Mouse (Mus musculus): Measurements from ENCODE around the gene Kif5a.
A peak's percentile ranks its signal among the peaks of the same experiment; 100 is the strongest.

Kif5a gene

DNA sequence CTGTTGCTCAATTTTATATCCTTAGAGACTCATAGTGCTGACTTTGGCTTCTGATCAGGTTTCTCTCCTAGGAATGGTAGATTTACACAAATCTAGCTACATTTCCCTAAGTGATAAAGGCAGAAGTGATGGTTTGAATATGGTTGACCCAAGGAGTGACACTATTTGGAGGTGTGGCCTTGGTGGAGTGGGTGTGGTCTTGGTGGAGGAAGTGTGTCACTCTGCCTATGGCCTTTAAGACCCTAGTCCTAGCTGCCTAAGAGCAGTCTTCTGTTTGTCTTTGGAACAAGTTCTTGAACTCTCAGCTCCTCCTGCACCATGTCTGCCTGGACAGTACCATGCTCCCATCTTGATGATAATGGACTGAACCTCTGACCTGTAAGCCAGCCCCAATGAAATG is 46.0 kb downstream of the Kif5a start:
- DNase-seq (ENCODE audit: low spot score in 2 of 2) = no peak

DNA sequence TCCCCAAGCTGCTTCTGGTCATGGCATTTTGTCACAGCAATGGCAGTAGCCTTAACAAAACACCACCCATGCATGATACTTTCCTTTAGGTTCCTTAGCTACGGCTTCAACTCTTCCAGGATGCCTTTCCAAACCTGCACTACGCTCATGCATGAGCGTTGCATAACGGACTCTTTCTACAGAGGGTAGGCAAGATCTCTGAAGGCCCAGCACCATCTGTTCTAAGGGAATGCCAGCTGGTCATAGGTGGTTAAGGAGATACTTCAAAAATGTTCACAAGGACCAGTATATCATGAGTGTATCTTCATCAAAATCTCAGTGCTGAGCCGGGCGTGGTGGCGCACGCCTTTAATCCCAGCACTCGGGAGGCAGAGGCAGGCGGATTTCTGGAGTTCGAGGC is 46.7 kb downstream of the Kif5a start:
- DNase-seq (ENCODE audit: low spot score in 2 of 2) = no peak

DNA sequence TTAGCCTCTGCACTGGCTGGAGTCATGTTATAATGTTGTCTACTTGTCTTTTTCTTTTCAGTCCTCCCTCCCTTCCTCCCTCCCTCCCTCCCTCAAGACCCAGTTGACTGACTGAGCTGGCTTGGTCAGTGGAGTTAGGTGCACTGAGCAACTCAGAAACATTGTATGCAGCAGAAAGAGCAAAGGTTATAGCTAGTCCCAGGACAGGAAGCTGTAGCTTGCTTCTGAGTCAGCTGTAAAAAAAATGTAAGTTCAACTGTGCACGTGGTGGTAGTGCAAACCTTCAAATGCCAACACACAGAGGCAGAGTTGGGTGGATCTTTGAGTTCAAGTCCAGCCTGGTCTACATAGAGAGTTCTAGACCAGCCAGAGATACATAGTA is 48.7 kb downstream of the Kif5a start:
- DNase-seq (ENCODE audit: low spot score in 2 of 2) = no peak

DNA sequence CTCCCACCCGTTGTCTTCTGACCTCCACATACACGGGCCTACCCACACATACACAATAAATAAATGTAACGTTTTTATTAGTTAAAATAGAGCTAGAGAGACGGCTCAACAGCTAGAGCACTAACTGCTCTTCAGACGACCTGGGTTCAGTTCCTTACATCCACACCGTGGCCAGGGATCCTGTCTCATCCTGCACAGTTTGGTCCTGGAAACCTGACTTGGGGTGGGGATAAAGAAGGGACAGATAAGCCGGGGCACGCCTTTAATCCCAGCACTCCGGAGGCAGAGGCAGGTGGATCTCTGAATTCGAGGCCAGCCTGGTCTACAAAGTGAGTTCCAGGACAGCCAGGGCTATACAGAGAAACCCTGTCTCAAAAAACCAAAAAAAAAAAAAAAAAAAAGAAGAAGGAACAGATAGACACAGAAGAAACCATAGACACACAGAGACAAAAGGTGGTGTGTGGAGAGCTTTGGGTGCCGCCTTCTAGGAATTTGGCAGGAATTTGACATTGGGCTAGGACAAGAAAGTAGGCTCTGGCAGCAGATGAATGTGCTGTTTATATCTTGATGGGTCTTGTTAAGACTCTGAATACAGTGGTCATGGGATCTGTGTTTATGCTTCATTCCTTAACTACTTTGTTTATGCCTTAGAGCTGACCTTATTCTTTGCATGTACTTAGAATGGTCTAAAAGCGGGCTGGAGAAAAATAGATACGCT is 49.3 kb downstream of the Kif5a start:
- DNase-seq (ENCODE audit: low spot score in 2 of 2) = no peak

DNA sequence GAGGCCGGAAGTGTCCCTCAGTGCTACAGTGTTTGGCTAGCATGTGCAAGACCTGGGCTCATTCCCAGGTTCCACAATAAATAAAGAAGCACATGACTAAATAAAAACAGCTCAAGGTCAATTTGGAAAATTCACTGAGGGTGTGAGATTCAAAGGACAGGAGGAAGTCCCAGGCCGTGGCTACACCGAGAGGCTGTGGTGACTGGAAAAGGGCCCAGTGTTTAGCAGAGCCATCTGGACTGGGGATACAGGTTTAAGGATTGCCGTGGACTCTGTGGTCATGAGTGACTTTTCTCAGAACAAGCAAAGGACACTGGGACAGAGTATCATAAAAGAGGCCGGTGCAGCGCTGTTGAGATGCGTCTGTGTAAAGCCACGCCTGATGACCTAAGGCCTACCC is 49.9 kb downstream of the Kif5a start:
- DNase-seq (ENCODE audit: low spot score in 2 of 2) = no peak

DNA sequence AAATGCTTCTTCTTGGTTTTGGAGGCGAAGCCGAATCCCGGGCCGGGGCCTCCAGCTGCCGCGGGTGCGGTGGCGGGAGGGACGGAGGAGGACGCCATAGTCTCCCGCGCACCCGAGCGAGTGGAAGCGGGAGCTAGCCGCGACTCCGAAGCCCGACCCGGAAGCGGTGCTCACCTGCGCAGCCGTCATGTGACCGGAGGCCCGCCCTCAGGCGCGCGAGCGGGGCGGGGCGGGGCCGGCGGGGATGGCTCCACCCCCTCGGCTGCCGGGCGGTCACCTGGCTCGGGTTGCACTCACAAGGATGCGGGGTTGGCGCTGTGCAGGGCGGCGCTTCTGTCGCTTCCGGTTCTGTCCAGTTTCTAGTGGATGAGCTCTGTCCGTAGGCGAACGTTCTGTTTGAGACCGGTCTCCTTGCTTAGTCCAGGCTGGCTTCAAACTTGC is 51.7 kb downstream of the Kif5a start, which contains the start of gene Pip4k2c:
Gene Pip4k2c (minus strand): TSS at position 172 of the 441 bp plus-strand sequence.
- DNase-seq (ENCODE audit: low spot score in 2 of 2) = peak; percentile 90 to 93

DNA sequence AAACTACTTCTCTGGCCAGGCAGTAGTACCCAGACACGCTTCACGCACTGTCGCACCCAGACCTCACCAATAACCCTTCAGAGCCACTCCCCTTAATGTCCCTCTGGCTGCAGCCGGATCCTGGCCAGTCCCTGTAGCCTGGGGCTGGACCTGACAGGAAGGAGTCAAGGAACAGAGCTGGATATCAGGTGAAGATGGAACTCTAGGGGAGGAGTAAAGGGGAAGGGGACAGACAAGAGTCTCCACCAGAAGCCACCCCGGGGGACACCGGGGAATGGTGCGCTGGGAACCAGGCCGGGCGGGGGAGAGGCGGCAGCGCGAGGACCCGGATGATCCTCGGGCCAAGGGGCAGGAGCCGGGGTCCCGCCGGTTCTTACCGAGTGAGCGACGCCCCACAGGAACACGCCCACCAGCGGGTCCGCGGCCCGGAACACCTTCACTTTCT is 52.2 kb downstream of the Kif5a start:
- DNase-seq (ENCODE audit: low spot score in 2 of 2) = peak in 1 of 2 experiments; percentile 18

DNA sequence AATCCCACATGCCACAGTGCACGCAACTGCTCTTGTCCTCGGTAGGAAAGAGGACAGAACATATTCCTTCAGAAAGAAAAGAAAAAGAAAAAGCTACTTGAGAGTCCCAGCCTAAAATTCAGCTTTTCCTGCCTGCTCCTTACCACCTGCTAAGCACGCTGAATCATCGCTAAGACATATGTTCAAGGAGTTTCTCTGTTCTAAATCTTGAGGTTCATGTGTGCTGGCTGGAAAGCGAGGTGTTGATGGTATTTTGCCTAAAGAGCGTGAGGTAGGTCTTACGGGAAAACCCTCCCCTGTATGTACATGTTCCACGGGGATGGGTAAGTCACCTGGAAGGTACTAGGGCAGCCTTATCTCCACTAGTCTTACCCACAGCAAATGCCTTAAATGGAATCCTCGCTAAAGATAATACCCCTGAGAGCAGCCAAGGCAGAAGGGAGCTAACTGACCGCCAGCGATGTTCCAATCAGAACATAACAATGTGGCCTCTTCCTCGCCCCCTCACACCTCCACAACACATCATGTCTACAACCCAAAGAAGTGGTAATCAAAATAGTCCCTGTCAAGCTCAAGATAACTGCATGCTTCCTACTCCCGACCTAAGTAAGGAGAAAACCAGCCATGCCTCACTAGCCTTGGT is 53.1 kb downstream of the Kif5a start:
- no peak for DNase-seq (ENCODE audit: low spot score in 2 of 2)

DNA sequence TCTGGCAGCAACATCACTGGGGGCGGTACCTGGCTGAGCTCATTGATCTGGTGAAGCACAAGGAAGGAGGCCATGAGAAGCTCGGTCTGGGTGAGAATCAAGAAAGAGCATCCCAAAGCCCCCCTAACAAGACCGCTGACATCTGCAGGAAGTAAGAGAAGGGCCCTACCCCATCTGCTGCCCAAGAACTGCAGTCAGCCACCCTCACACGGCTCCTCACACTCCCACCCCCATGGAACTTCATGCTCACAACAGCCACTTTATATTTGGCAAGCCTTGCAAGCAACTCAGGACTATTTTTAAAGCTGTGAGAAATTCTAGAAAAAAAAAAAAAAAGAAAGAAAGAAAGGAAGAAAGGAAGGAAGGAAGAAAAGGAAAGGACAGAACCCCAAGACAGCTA is 54.2 kb downstream of the Kif5a start:
- DNase-seq (ENCODE audit: low spot score in 2 of 2) = no peak

DNA sequence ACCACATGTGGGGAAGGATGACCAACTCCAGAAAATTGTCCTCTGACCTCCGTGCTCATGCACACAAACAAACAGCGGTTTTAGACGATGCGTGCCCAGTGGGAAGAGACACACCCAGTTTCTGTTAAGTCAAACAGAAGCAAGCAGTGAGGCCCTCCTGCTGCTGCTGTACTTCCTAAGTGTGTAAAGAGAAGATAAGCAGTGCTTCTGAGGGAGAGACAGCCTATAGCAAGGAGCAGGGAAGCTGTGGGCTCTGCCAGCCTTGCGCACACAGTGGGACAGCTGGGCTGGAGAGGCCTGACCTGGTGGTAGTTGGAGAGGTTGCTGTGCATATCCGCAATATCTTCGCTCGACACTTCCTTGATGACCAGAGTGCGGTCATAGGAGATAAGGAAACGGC is 57.8 kb downstream of the Kif5a start:
- no peak for DNase-seq (ENCODE audit: low spot score in 2 of 2)

DNA sequence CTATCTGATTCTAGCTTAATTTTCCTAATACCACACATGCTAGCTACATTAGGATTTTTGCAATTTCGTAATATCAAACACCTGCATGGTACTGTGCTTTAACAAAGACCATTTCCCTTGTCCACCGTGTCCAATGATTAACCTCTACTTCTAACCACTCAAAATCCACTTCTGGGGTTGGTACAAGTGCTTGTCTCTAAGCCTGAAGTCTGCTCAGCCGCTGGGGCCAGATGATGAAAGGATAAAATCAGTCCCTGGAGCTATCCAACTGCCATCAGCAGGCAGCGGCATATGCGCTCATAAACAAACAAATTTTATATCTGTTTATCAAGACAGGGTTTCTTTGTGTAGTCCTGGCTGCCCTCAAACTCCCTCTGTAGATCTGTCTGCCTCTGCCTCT is 58.6 kb downstream of the Kif5a start:
- no peak for DNase-seq (ENCODE audit: low spot score in 2 of 2)

DNA sequence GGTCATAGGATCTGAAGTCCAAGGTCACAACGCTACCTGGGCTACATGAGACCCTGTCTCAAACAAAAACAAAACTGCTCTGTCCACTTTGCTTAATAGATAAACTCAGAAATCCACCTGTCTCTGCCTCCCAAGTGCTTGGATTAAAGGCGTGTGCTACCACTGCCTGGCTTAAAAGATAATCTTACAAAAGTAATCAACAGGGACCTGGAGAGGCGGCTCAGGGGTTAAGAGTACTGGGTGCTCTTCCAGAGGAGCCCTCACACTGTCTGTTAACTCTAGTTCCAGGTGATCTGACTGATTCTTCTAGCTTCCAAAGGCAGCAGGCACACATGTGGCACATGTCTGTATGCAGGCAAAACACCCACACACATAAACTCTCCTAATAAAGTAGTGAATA is 60.0 kb downstream of the Kif5a start:
- no peak for DNase-seq (ENCODE audit: low spot score in 2 of 2)

DNA sequence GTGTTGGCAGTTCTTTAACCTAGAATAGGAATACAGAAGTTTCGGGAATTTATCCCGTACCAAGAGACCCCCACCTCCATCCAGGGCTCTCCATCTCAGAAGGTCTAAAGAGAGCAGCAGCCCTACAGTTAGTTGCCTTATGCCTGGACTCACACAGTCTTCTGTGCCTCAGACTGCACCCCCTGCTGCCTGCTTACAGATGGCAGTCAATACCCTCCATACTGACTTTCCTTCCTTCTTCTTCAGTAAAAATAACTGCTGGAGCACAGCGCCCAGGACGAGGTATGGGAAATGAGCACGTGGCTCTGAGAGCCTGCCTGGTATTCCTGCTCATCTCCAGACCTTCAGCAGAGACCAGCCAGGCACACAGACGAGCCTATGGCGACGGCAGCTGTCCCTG is 62.9 kb downstream of the Kif5a start:
- DNase-seq (ENCODE audit: low spot score in 2 of 2) = no peak

DNA sequence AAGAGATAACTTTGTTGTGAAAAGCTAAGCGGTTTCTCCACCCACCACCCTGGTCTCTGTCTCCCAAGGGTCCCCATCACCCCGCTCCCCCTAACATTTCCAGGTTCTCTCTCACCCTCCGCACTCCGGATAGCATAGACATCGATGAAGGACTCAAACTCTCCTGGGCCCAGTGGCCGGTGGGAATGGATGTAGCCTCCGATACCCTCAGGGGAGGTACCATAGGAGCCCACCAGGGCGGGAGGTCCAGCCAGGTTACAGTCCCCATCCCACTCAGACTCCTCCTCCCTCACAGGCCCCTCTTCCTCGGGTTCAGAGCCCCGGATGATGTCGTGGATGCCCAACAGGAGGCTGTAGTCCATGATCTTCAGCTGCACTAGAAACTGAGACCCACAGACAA is 63.7 kb downstream of the Kif5a start:
- no peak for DNase-seq (ENCODE audit: low spot score in 2 of 2)

DNA sequence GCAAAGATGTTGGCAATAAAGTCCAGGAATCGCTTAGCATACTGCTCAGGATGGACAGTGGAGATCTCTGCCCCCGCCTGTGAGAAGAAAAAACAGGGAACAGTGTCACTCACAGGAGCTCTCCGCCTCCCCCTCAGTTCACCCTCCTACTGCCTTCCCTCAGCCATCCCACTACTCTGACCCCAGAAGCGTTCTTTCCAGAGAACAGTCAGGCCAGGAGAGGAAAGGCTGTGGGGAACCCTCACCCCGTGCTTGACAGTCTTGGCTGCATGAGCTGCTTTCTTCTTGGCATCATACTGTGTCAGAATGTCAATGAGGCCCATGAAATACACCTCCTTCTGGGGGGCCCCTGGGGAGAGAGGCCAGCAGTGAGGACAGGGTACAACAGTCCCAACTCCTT is 64.1 kb downstream of the Kif5a start:
- no peak for DNase-seq (ENCODE audit: low spot score in 2 of 2)

DNA sequence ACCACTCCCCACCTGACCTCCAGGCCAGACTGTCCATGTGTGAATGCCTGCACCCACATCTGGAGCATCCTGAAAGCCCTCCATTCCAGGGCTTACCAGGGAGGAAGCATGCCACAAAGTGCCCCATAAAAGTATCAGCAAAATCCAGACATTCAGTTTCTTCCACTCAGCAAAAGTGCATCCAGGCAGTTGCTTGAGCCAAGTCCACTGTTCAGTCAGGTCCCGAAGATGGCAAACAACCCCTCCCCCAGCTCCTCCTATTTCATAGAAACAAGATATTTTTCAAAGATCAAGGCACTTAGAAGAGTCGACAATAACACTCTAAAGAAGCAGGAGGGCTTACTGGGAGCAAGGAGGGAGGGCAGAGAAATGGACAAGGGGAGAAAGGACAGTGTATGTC is 64.7 kb downstream of the Kif5a start:
- no peak for DNase-seq (ENCODE audit: low spot score in 2 of 2)

DNA sequence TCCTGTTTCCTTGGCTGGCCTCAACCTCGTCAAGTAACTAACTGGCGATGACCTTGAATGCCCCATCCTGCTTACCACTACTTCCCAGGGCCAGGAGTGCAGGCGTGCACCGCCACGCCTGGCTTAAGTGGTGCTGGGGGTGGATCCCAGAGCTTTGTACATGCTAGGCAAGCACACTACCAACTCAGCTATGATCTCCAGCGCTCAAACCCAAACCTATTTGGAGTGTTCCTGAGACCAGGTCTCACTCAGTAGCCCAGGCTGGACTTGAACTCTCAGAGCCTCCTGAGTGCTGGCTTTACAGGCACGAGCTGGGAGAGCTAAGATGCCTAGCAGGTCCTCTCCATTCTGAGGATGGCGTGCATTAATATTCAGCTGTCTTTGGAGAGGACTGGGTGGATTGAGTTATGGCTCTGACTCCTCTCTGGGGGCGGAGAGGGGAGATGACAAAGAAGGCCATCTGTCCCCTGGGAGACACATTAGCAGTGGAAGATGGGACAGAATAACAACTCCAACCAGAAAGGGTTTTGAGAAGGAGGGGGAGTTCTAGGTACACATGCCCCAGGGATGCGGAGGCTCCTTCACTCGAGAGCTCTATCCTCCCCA is 65.5 kb downstream of the Kif5a start:
- DNase-seq (ENCODE audit: low spot score in 2 of 2) = no peak

DNA sequence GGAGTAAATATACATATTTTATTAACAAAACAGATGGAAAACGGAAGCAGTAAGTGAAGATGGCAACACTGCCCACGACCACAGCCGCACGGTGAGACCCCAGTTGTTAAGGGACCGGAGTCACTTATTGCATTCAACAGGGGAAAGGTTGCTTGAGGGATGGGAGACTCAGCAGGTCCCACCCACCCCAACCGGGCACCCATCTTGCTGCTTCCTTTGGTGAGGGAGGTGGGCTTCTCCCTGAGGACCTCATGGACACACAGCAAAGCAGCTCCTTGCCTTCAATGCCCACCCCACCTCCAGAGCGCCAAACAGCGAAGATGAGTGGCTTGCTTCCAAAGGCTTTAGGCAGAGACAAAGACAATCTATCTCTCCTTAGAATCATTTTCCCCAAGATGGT is 66.0 kb downstream of the Kif5a start:
- no peak for DNase-seq (ENCODE audit: low spot score in 2 of 2)

DNA sequence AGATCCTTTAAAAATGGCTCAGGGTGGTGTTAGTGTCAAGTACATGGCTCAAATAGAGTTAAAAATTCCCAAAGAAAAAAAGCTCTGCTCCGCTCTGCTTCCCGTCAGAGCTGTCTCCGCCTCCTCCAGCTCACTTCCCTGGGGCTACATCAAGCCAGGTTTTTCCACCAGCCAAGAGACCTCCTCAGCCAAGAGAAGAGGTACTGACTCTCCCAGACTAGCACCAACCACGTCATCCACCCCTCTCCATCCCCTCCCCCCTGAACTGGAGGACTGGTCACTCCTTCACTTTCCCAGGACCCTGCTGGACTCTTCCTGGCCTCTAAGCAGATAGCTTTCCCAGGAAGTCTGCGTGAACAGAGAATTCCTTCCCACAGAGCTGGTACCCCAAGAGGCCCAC is 66.8 kb downstream of the Kif5a start:
- DNase-seq (ENCODE audit: low spot score in 2 of 2) = peak; percentile 39 to 63

DNA sequence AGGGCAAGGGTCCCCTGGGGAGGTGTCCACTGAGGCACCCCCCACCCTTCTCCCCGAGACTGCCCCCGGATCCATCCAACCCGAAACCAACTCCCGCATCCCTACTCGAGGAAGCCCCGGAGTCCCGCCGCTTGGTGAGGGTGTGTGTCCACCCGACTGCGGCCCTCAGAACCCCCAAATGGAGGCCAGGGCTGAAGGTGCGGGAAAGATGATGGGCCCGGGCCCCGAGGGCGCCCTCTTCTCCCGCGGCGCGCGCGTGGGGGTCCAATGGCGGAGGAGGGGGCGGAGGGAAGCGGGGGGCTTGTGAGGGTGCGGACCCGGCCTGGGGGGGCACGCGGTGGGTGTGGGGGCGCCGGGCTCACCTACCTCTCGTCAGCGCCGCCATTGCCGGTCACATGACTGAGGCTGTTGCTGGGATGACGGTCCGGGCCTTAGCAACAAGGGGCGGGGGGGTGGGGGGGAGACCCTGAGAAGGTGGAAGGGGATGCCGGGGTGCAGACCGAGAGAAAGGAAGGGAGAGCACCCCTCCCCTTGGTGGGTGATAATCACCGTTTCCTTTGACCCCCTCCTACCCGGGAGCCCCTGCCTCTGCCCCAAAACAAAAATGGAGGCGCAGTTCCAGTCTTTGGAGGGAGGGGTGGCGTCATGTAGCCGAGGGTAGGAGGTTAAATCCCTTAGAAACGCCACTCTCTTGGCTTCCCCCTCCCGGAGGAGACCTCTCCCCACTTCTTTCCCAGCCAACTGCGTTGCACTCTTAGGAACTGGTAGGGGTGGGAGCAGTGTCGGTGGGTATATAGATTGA is 67.6 kb downstream of the Kif5a start, which contains the start of gene Dtx3:
Gene Dtx3 (minus strand): TSS at position 401 of the 802 bp plus-strand sequence.
- DNase-seq (ENCODE audit: low spot score in 2 of 2) = no peak

DNA sequence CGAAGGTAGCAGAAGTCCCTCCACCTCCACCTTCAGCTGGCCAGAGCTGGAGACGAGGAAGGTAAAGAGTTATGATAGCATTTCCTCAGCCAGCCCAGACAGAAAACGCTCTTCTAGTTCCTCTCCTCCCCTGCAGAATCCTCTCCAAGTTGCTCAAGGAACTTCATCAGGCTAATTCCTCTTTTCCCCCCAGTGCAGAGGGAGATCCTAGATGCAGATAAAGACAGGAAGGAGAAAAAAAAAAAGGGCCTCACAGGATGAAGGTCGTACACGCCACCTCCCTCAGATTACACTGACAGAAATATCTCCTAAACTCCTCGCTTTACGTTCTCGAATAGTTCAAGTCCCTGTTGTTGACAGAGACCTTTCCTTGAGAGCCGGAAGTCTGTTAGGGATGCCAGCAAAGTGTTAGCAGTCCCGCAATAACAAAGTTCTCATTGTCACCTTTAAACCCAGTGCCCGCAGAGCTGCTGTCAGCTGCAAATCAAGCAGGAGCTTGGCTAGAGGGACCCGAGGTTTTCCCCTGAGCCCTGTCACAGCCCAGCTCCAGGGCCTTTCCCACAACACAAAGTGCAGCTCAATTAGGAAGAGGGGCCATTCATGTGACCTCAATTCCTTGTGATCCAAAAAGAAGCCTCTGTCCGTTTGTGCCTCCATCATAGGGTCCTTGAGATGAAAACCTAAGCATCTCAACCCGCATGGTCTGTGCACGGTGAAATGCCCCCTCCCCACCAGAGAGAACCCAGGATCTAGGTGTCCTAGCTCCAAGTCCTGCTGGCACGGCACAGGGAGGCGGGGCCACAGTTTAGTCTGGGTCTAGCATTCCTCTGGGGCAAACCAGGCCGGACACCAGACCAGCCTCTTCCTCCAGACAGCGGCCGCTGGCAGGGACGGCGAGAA is 68.5 kb downstream of the Kif5a start:
- DNase-seq (ENCODE audit: low spot score in 2 of 2) = peak; percentile 51 to 71

Data from urinary bladder, postnatal 36 days (tissue).